Mouse (Mus musculus): ENCODE data around the gene Tnfrsf19. TPM values are rescaled to one million over a fixed set of nuclear protein-coding genes. Genes with fewer than 3 reads are reported as not detected.

Gene Tnfrsf19
- polyA plus RNA-seq (2012; rRNA removed): 9.8 and 14.0 TPM in 2 replicates

- no peak for DNase-seq (ENCODE audit: low read depth)
These were observed at the start of gene Tnfrsf19 for GRCm38 (mm10) chr14:61046091-61046681. Gene Tnfrsf19, minus strand, starts transcription at chr14:61046490.

GRCm38 (mm10) chr14:61092073-61092472 is 45.8 kb upstream of the Tnfrsf19 start:
- no peak for DNase-seq (ENCODE audit: low read depth)

GRCm38 (mm10) chr14:61090955-61091354 is 44.7 kb upstream of the Tnfrsf19 start:
- no peak for DNase-seq (ENCODE audit: low read depth)

- DNase-seq (ENCODE audit: low read depth): no peak
These were observed 41.9 kb upstream of the Tnfrsf19 start for GRCm38 (mm10) chr14:61088187-61088586.

GRCm38 (mm10) chr14:61085325-61085724 is 39.0 kb upstream of the Tnfrsf19 start:
- DNase-seq (ENCODE audit: low read depth): no peak

DNA sequence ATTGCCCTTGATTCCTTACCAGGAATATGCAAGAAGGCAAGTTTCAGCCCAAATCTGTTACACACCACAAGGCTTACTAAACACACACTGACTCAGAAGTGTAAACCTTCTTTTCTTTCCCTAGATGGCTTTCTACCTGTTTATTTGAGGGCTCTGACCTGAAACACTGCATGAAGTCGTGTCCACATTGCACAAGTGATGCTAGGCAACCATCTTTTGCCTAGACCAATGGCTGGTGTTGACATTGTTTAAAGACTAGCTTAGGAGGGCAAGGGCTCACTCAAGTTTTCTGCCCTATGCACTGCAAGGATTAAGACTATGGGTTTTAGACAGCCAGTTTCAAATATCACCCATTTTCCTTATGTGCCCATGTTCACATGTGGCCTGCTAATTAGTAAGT is 23.3 kb upstream of the Tnfrsf19 start:
- no peak for DNase-seq (ENCODE audit: low read depth)

GRCm38 (mm10) chr14:61061729-61062128 is 15.4 kb upstream of the Tnfrsf19 start:
- no peak for DNase-seq (ENCODE audit: low read depth)

DNA sequence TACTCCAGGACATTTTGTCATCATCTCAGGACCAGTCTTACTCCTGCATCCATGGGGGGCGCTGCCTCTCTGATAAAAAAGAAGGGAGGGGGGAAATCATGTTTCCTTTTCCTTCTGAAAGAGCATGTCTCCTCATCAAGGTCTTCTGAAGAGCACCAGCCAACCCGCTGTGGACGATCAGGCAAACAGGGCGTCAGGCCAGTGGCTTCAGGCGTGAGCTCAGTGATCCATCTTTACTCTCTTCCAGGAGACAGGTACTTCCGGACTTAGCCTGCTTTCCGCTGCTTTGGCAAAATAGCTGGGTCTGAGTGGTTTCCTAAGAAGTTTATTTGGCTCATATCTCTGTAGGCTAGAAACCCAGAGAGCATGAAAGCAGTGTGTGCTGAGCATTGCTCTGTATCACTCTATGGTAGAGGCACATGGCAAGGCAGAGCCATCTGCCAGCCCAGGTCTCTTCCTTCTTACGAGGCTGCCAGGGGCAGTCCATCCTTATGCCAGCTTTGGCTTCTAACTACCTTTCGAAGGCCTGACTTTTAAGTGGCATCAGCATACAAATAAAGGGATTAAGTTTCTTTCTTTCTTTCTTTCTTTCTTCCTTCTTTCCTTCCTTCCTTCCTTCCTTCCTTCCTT is 13.1 kb upstream of the Tnfrsf19 start:
- no peak for DNase-seq (ENCODE audit: low read depth)

- no peak for DNase-seq (ENCODE audit: low read depth)
These were observed 10.7 kb upstream of the Tnfrsf19 start for GRCm38 (mm10) chr14:61056962-61057361.

GRCm38 (mm10) chr14:61056445-61056844 is 10.2 kb upstream of the Tnfrsf19 start:
- DNase-seq (ENCODE audit: low read depth): no peak

GRCm38 (mm10) chr14:61055864-61056263 is 9.6 kb upstream of the Tnfrsf19 start:
- DNase-seq (ENCODE audit: low read depth): no peak

DNA sequence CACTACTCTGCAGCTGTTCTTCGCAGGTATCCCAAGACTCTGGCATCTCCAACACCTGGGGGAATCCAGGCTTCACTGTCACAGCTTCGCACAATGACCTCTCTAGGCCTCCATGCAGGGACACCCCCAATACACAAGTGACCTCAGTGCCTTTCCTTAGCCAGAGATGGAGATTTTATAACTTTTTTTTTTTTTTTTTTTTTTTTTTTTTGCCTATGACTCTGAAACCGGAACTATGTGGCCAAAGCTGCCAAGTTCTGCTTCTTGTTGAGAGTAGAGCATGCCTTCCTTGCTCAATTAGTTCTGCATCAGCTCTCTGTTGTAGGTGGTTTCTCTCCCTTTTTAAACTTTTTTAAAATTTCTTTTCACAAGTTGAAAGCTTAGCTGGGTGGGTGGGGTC is 5.9 kb upstream of the Tnfrsf19 start:
- no peak for DNase-seq (ENCODE audit: low read depth)

DNA sequence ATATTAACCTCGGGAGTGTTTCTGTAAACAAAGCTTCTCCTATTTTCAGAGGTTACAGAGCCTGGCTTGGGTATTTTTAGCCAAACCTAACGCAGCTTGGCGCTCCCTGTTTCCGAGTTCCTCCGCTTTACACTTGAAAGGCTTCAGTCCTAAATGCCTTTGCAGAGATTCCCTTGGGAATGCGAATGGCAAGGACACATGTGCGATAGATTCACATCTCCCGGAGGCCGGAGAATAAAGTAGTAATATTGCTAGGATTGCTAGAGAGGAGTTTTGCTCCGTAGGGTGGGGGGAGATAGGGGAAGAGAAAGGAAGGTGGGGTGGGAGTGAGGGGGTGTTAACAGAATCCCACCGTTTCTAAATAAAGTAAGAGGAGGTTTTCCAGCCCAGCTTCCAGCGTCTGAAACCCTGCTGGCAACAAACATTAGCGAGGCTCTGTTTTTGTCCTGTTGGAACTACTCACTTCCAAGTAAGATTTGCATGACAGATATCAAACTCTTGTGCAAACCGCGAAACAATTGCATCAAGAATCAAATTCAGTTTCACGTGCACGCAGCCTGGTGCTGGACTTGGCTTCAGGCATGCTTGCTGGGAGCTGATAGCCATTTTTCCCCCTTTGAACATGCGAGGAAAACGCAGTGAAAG is 722 bp downstream of the Tnfrsf19 start:
- no peak for DNase-seq (ENCODE audit: low read depth)

- no peak for DNase-seq (ENCODE audit: low read depth)
These were observed 2.0 kb downstream of the Tnfrsf19 start for GRCm38 (mm10) chr14:61044316-61044715.

- DNase-seq (ENCODE audit: low read depth): no peak
These were observed 2.6 kb downstream of the Tnfrsf19 start for GRCm38 (mm10) chr14:61043511-61044310.

GRCm38 (mm10) chr14:61042291-61042690 is 4.0 kb downstream of the Tnfrsf19 start:
- no peak for DNase-seq (ENCODE audit: low read depth)

DNA sequence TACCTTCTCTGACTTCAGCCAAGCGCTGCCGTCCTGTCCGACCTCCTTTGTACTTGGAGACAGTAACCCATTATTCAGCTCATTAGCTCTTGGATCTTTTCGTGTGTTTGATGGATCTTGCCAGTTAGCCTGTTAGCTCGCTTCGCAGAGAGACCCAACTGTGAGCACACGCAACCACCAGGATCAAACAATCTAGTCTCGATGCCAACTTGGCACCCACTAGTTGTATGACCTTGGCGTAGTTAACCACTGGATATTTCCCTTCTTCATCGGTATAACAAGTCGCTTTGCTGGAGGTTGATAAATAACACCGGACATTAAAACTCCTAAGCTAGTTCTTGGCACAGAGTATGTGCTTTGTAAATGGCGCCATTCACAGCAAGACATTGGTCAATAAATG is 6.1 kb downstream of the Tnfrsf19 start:
- DNase-seq (ENCODE audit: low read depth): no peak

GRCm38 (mm10) chr14:61038082-61038472 is 8.2 kb downstream of the Tnfrsf19 start:
- no peak for DNase-seq (ENCODE audit: low read depth)

GRCm38 (mm10) chr14:61037321-61038081 is 8.8 kb downstream of the Tnfrsf19 start:
- DNase-seq (ENCODE audit: low read depth): no peak

DNA sequence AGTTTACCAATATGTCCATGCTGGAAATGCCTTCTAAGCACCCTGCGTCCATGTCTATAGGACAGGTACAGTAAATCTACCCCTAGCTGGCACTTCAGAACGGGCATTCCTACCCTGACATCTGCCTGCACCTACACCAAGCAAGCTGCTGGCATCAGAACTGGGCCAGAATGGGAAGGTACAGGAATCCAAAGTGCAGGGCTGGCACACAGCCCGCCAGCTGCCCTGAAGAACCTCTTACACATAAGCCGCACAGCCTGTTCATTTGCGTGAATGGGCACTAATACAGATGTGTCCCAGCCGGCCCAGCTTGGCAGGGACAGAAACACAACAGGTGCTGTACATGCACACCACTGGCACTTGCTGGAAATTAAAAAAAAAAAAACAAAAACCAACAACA is 15.9 kb downstream of the Tnfrsf19 start:
- DNase-seq (ENCODE audit: low read depth): no peak

- DNase-seq (ENCODE audit: low read depth): no peak
These were observed 22.3 kb downstream of the Tnfrsf19 start for GRCm38 (mm10) chr14:61024006-61024405.

DNA sequence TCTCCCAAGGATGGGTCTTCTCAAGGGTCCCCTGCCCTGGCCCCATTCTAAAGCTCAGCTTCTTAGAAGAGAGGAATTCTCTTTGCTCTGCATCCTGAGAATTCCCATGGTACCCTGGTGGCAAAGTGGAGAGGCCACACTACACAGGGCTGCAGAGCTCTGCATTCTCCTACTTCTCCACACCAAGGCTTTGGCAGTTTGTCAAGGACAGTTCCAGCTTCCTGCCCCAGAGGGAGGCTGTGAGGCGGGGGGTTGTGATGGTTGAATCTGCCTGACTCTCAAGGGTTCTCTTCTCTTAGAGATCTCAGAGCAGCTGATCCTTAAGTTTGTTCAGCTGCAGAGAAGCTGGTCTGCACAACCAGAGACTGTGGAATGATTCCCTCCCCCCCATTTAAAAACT is 23.9 kb downstream of the Tnfrsf19 start:
- no peak for DNase-seq (ENCODE audit: low read depth)

Data from gonadal fat pad, adult 2 months (tissue).